Mouse (Mus musculus) limb, embryonic 14.5 days (tissue): ENCODE data around the gene Klhdc8b. TPM values are rescaled to one million over a fixed set of nuclear protein-coding genes. Genes with fewer than 3 reads are reported as not detected.

Experiments used
- ATAC-seq: fragments of 200-750 bp; cut with Nextera tagmentation; 2 replicates; pipeline ENCODE4 v1.8.0; 2017; ENCODE audit warnings: low read depth, moderate number of reproducible peaks, moderate TSS enrichment; ENCODE audit not compliant: low FRiP score
- DNase-seq: peaks from one replicate; pipeline ENCODE4 v3.0.0-alpha.2; 2015; ENCODE audit warnings: low spot score
- H3K27ac ChIP-seq: fragments of 300-500 bp; sonication (generic); replicated peaks from 2 replicates; pipeline ENCODE4 v1.5.1; 2014; ENCODE audit warnings: low read depth, mild to moderate bottlenecking, low read length, moderate library complexity, mixed read lengths
- H3K27me3 ChIP-seq: fragments of 300-500 bp; sonication (generic); 2 replicates; pipeline ENCODE4 v1.6.1; 2014; ENCODE audit warnings: low read length, mixed read lengths; ENCODE audit not compliant: control insufficient read depth, insufficient read depth
- H3K36me3 ChIP-seq: fragments of 300-500 bp; sonication (generic); 2 replicates; pipeline ENCODE4 v1.6.1; 2014; ENCODE audit warnings: mild to moderate bottlenecking, low read length, moderate library complexity, mixed read lengths; ENCODE audit not compliant: control insufficient read depth, insufficient read depth
- H3K4me1 ChIP-seq: fragments of 300-500 bp; sonication (generic); 2 replicates; pipeline ENCODE4 v1.6.1; 2014; ENCODE audit warnings: antibody characterized with exemption, low read length, mixed read lengths; ENCODE audit not compliant: control insufficient read depth, insufficient read depth
- H3K4me2 ChIP-seq: fragments of 300-500 bp; sonication (generic); replicated peaks from 2 replicates; pipeline ENCODE4 v1.6.1; 2014; ENCODE audit warnings: low read depth, mild to moderate bottlenecking, low read length, moderate library complexity; ENCODE audit not compliant: severe bottlenecking
- H3K4me3 ChIP-seq: fragments of 300-500 bp; sonication (generic); replicated peaks from 2 replicates; pipeline ENCODE4 v1.5.1; 2014; ENCODE audit warnings: low read length
- H3K9ac ChIP-seq: fragments of 300-500 bp; sonication (generic); 2 replicates; pipeline ENCODE4 v1.6.1; 2014; ENCODE audit warnings: mild to moderate bottlenecking, low read depth, low read length, moderate library complexity; ENCODE audit not compliant: severe bottlenecking
- H3K9me3 ChIP-seq: fragments of 300-500 bp; sonication (generic); 2 replicates; pipeline ENCODE4 v1.6.1; 2016; ENCODE audit warnings: low read length; ENCODE audit not compliant: control insufficient read depth
- POLR2A ChIP-seq: fragments of 200-500 bp; IDR thresholded peaks from 2 replicates; pipeline ENCODE4 v1.8.0; 2012; ENCODE audit warnings: inconsistent platforms, mild to moderate bottlenecking, moderate library complexity, borderline replicate concordance; ENCODE audit not compliant: insufficient read depth, insufficient read length; ENCODE audit errors: extremely low read depth
- WGBS: fragments of 180-500 bp; shearing (Covaris S2); extraction: QIAGEN DNeasy Blood & Tissue Kit; methylation state at CpG from one replicate; pipeline ENCODE4 v1.1.7; 2014; 5-methylcytosine and 5-hydroxymethylcytosine counted together
- polyA plus RNA-seq, 2 experiments: library from polyadenylated mRNA; depleted of rRNA in 1 of 2; stranded (reverse) in 1 of 2; unstranded in 1 of 2; fragments of >200 nt; fragmentation: Nextera tagmentation in 1 of 2; extraction: Ambion mirVana in 1 of 2; gene quantifications; 2 replicates each; pipeline versions ENCODE4 v1.2.1 to v1.2.3; 2012 to 2014

Klhdc8b gene
- polyA plus RNA-seq, 2 experiments: 27.7 to 43.1 TPM

DNA sequence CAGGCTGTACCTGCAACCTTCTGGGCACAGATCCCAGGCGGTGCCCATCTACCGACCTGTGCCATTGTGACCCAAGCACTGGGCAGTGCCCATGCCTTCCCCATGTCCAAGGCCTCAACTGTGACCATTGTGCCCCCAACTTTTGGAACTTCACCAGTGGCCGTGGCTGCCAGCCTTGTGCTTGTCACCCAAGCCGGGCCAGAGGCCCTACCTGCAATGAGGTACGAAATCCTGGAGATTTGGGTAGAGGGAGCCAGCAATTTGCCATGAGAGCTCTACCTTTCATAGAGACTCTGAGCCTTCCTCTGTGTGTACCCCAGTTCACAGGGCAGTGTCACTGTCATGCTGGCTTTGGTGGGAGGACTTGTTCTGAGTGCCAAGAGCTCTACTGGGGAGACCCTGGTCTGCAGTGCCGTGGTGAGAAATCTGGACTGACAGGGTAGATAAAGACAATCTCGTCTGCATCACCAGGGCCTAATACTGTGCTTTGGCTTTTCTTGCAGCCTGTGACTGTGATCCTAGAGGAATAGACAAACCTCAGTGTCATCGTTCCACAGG is 25.7 kb upstream of the Klhdc8b start:
- no peak for DNase-seq
- Histone ChIP-seq H3K27me3 (no peaks in the 10 kb centered on the region), H3K36me3 (peaks cover 83% of the 10 kb centered on the region), H3K4me2 (no peak overlapping the region), H3K4me1 (peaks cover 9% of the 10 kb centered on the region), H3K9ac (no peak overlapping the region), H3K9me3 (no peaks in the 10 kb centered on the region), H3K27ac (no peak overlapping the region), H3K4me3 (no peak overlapping the region)
- ATAC-seq: no peak
- 97% methylated on average over 8 of the region's 8 CpGs for WGBS
- no peak for TF ChIP-seq POLR2A

DNA sequence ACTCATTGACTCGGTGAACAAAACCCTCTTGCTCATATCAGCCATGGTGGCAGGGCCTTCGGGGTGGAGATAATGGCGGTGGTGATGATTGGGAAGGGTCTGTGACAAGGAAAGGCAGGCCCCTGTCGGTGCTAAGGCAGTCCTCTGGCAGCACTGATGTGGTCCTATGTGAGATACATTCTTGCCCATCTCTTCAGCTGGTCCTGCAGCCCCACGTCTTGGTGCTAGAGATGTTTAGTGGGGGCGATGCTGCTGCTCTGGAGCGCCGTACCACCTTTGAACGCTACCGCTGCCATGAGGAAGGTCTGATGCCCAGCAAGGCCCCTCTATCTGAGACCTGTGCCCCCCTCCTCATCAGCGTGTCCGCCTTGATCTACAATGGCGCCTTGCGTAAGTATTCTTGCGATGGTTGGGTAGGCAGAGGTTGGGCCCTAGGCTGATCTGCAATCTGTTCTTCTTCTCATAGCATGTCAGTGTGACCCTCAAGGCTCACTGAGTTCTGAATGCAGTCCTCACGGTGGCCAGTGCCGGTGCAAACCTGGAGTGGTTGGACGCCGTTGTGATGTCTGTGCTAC is 24.0 kb upstream of the Klhdc8b start:
- H3K36me3 ChIP-seq: peaks cover 91% of the 10 kb centered on the region
- 93% methylated on average over 19 of the region's 19 CpGs for WGBS

DNA sequence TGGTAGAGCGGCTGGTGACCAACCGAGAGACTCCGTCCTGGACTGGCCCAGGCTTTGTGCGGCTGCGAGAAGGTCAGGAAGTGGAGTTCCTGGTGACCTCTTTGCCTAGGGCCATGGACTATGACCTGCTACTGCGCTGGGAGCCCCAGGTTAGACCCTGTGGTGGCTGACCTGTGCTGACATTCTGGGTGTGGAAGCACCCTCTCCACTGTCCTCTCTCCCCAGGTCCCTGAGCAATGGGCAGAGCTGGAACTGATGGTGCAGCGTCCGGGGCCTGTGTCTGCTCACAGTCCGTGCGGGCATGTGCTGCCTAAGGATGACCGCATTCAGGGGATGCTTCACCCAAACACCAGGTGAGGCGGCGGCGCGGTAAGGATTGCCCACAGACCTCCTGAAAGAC is 22.6 kb upstream of the Klhdc8b start:
- ATAC-seq (no peak), DNase-seq (no peak)
- Histone ChIP-seq H3K4me2 (no peak overlapping the region), H3K9me3 (no peaks in the 10 kb centered on the region), H3K27me3 (no peaks in the 10 kb centered on the region), H3K4me3 (no peak overlapping the region), H3K27ac (no peak overlapping the region), H3K36me3 (peaks cover 81% of the 10 kb centered on the region), H3K4me1 (peaks cover 13% of the 10 kb centered on the region), H3K9ac (no peak overlapping the region)
- no peak for TF ChIP-seq POLR2A
- 96% methylated on average over 15 of the region's 15 CpGs for WGBS

More for the DNA sequence above, 24.0 kb upstream of the Klhdc8b start:
- ATAC-seq (no peak), DNase-seq (no peak)
- H3K4me2 ChIP-seq: no peak overlapping the region
- peaks cover 9% of the 10 kb centered on the region for H3K4me1 ChIP-seq
- no peaks in the 10 kb centered on the region for H3K9me3 ChIP-seq
- H3K27ac ChIP-seq: no peak overlapping the region
- no peak for TF ChIP-seq POLR2A
- no peaks in the 10 kb centered on the region for H3K27me3 ChIP-seq
- H3K4me3 ChIP-seq: no peak overlapping the region
- no peak overlapping the region for H3K9ac ChIP-seq

DNA sequence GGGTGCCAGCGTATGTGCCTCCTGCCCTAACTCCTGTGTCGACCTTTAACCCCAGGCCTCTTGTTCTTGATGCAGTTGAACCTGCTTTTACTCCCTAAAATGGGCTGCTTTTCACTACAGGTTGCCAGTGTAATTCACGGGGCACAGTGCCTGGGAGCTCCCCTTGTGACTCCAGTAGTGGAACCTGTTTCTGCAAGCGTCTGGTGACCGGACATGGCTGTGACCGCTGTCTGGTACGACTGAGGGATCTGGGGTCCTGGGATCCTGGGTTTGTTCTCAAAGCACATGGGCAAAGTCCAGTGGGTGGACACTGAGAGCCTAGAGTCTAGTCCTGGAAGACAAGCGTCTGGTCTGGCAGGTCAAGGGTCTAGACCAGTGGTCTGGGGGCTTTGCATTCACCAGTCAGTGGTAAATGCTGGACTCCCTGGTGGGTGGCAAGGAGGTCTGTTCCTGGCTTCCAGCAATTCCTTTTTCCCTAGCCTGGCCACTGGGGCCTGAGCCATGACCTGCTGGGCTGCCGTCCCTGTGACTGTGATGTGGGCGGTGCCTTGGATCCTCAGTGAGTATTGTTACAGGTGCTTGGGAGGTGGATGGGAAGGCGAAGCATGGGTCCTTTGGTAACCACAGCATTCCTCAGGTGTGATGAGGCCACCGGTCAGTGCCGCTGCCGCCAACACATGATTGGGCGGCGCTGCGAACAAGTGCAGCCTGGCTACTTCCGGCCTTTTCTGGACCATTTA is 21.8 kb upstream of the Klhdc8b start:
- no peak overlapping the region for H3K4me3 ChIP-seq
- H3K9ac ChIP-seq: no peak overlapping the region
- no peak for TF ChIP-seq POLR2A
- no peaks in the 10 kb centered on the region for H3K27me3 ChIP-seq
- H3K4me2 ChIP-seq: no peak overlapping the region
- DNase-seq (no peak), ATAC-seq (no peak)
- no peaks in the 10 kb centered on the region for H3K9me3 ChIP-seq
- peaks cover 73% of the 10 kb centered on the region for H3K36me3 ChIP-seq
- 92% methylated on average over 18 of the region's 18 CpGs for WGBS
- H3K27ac ChIP-seq: no peak overlapping the region
- H3K4me1 ChIP-seq: peaks cover 14% of the 10 kb centered on the region

DNA sequence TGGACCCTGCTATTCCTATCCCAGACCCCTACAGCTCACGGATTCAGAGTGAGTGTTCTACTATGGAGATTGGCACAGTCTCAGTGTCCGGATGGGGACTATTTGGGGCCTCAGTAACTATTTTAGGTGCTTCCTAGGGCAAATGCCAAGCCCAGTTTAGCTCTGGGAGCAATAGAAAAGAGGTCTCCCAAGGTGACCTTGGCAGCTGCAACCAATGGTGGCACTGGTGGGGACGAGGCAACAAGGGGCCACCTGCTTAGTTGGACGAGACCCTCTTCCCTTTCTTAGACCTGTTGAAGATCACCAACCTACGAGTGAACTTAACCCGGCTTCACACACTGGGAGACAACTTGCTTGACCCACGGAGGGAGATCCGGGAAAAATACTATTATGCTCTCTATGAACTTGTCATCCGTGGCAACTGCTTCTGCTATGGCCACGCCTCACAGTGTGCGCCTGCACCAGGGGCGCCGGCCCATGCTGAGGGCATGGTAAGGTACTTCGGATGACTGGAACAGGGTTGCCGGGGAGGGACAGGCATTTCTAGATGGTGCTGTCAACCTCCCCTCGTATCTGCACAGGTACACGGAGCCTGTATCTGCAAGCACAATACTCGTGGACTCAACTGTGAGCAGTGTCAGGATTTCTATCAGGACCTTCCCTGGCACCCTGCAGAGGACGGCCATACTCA is 20.3 kb upstream of the Klhdc8b start:
- Histone ChIP-seq H3K4me3 (no peak overlapping the region), H3K4me2 (no peak overlapping the region), H3K4me1 (peaks cover 14% of the 10 kb centered on the region), H3K9ac (no peak overlapping the region), H3K27ac (no peak overlapping the region), H3K36me3 (peaks cover 57% of the 10 kb centered on the region), H3K27me3 (no peaks in the 10 kb centered on the region), H3K9me3 (no peaks in the 10 kb centered on the region)
- ATAC-seq (no peak), DNase-seq (no peak)
- no peak for TF ChIP-seq POLR2A
- WGBS: 91% methylated on average over 19 of the region's 19 CpGs
